Mouse (Mus musculus): ENCODE data around the gene Epha8. TPM values are rescaled to one million over a fixed set of nuclear protein-coding genes. Genes with fewer than 3 reads are reported as not detected.

The Epha8 gene
- total and polyA plus RNA-seq, 2 experiments from 2014 or later: 14.2 to 59.3 TPM

GRCm38 (mm10) chr4:136916359-136917164 lies 40.1 kb downstream of the Epha8 start:
- H3K27ac ChIP-seq: peak overlapping the region; percentile 56; the same call in 1 of the 2 replicates
- peaks cover 12% of the 10 kb centered on the region for H3K4me1 ChIP-seq (ENCODE audit: insufficient read depth, low read length)
- no peaks in the 10 kb centered on the region for H3K36me3 ChIP-seq (ENCODE audit: insufficient read depth, low read length)
- H3K4me3 ChIP-seq (ENCODE audit: low read length): no peak overlapping the region
- H3K9me3 ChIP-seq (ENCODE audit: low read length): no peaks in the 10 kb centered on the region
- no peak overlapping the region for H3K4me2 ChIP-seq (ENCODE audit: low read depth, low read length)
- no peaks in the 10 kb centered on the region for H3K27me3 ChIP-seq (ENCODE audit: insufficient read depth, low read length)
- DNase-seq (ENCODE audit: low spot score): peak; percentile 51
- ATAC-seq: no peak
- 37% methylated on average over 20 of the region's 20 CpGs for WGBS
- no peak for TF ChIP-seq CTCF (IDR thresholded peaks at IDR 0.05; ENCODE audit: low read depth)
- 0 out of 2 replicates have a peak overlapping the region, but pooled peaks have one; percentile 13 for H3K9ac ChIP-seq (replicated peaks; ENCODE audit: low read length)

GRCm38 (mm10) chr4:136912841-136913240 lies 43.8 kb downstream of the Epha8 start:
- Histone ChIP-seq H3K9me3 (ENCODE audit: low read length) (no peaks in the 10 kb centered on the region), H3K9ac (replicated peaks; ENCODE audit: low read length) (no peak overlapping the region), H3K4me2 (ENCODE audit: low read depth, low read length) (no peak overlapping the region), H3K4me1 (ENCODE audit: insufficient read depth, low read length) (peaks cover 20% of the 10 kb centered on the region), H3K36me3 (ENCODE audit: insufficient read depth, low read length) (no peaks in the 10 kb centered on the region), H3K27ac (no peak overlapping the region), H3K4me3 (ENCODE audit: low read length) (no peak overlapping the region), H3K27me3 (ENCODE audit: insufficient read depth, low read length) (no peaks in the 10 kb centered on the region)
- DNase-seq (ENCODE audit: low spot score) (peak; percentile 50), ATAC-seq (no peak)
- TF ChIP-seq CTCF (IDR thresholded peaks at IDR 0.05; ENCODE audit: low read depth): no peak
- WGBS: 11% methylated on average over 9 of the region's 9 CpGs

GRCm38 (mm10) chr4:136911804-136912203 lies 44.8 kb downstream of the Epha8 start:
- Histone ChIP-seq H3K4me1 (ENCODE audit: insufficient read depth, low read length) (peaks cover 15% of the 10 kb centered on the region; the same call in 1 of the 2 replicates), H3K4me3 (ENCODE audit: low read length) (no peak overlapping the region), H3K27me3 (ENCODE audit: insufficient read depth, low read length) (0 out of 2 replicates have a peak, but pooled peaks cover 7% of the 10 kb centered on the region), H3K9me3 (ENCODE audit: low read length) (no peaks in the 10 kb centered on the region), H3K4me2 (ENCODE audit: low read depth, low read length) (no peak overlapping the region), H3K9ac (replicated peaks; ENCODE audit: low read length) (no peak overlapping the region), H3K36me3 (ENCODE audit: insufficient read depth, low read length) (no peaks in the 10 kb centered on the region), H3K27ac (no peak overlapping the region)
- DNase-seq (ENCODE audit: low spot score) (no peak), ATAC-seq (no peak)
- WGBS: 36% methylated on average over 9 of the region's 9 CpGs
- no peak for TF ChIP-seq CTCF (IDR thresholded peaks at IDR 0.05; ENCODE audit: low read depth)

GRCm38 (mm10) chr4:136911211-136911646 lies 45.4 kb downstream of the Epha8 start:
- no peak overlapping the region for H3K4me3 ChIP-seq (ENCODE audit: low read length)
- no peaks in the 10 kb centered on the region for H3K9me3 ChIP-seq (ENCODE audit: low read length)
- TF ChIP-seq CTCF (IDR thresholded peaks at IDR 0.05; ENCODE audit: low read depth): no peak
- H3K27ac ChIP-seq: no peak overlapping the region
- H3K4me2 ChIP-seq (ENCODE audit: low read depth, low read length): peak overlapping the region; percentile 27
- ATAC-seq (no peak; the same call in 1 of the 2 replicates), DNase-seq (ENCODE audit: low spot score) (no peak)
- WGBS: 2% methylated on average over 17 of the region's 17 CpGs
- peaks cover 12% of the 10 kb centered on the region; the same call in 1 of the 2 replicates for H3K4me1 ChIP-seq (ENCODE audit: insufficient read depth, low read length)
- H3K9ac ChIP-seq (replicated peaks; ENCODE audit: low read length): no peak overlapping the region
- no peaks in the 10 kb centered on the region for H3K36me3 ChIP-seq (ENCODE audit: insufficient read depth, low read length)
- 0 out of 2 replicates have a peak, but pooled peaks cover 7% of the 10 kb centered on the region for H3K27me3 ChIP-seq (ENCODE audit: insufficient read depth, low read length)

GRCm38 (mm10) chr4:136907809-136908208 lies 48.8 kb downstream of the Epha8 start:
- no peak for TF ChIP-seq CTCF (IDR thresholded peaks at IDR 0.05; ENCODE audit: low read depth)
- Histone ChIP-seq H3K27me3 (ENCODE audit: insufficient read depth, low read length) (peaks cover 11% of the 10 kb centered on the region; the same call in 1 of the 2 replicates), H3K36me3 (ENCODE audit: insufficient read depth, low read length) (no peaks in the 10 kb centered on the region), H3K27ac (no peak overlapping the region), H3K9me3 (ENCODE audit: low read length) (no peaks in the 10 kb centered on the region), H3K9ac (replicated peaks; ENCODE audit: low read length) (no peak overlapping the region), H3K4me1 (ENCODE audit: insufficient read depth, low read length) (peaks cover 12% of the 10 kb centered on the region; the same call in 1 of the 2 replicates), H3K4me2 (ENCODE audit: low read depth, low read length) (no peak overlapping the region), H3K4me3 (ENCODE audit: low read length) (no peak overlapping the region)
- ATAC-seq (no peak), DNase-seq (ENCODE audit: low spot score) (no peak)

- no peaks in the 10 kb centered on the region for H3K9me3 ChIP-seq (ENCODE audit: low read length)
- DNase-seq (ENCODE audit: low spot score) (peak; percentile 78), ATAC-seq (no peak; the same call in 1 of the 2 replicates)
Measured at GRCm38 (mm10) chr4:136907033-136907432, 49.6 kb downstream of the Epha8 start.

More at GRCm38 (mm10) chr4:136907033-136907432, 49.6 kb downstream of the Epha8 start:
- Histone ChIP-seq H3K36me3 (ENCODE audit: insufficient read depth, low read length) (no peaks in the 10 kb centered on the region), H3K4me2 (ENCODE audit: low read depth, low read length) (no peak overlapping the region), H3K27me3 (ENCODE audit: insufficient read depth, low read length) (peaks cover 11% of the 10 kb centered on the region; the same call in 1 of the 2 replicates), H3K27ac (no peak overlapping the region), H3K4me3 (ENCODE audit: low read length) (no peak overlapping the region), H3K4me1 (ENCODE audit: insufficient read depth, low read length) (peaks cover 9% of the 10 kb centered on the region; the same call in 1 of the 2 replicates), H3K9ac (replicated peaks; ENCODE audit: low read length) (no peak overlapping the region)
- TF ChIP-seq CTCF (IDR thresholded peaks at IDR 0.05; ENCODE audit: low read depth): peak; percentile 80
- WGBS: 14% methylated on average over 7 of the region's 7 CpGs
